Mouse (Mus musculus) kidney, embryonic 15.5 days (tissue): ENCODE results near the gene Smim22. TPM values are rescaled to one million over a fixed set of nuclear protein-coding genes. Genes with fewer than 3 reads are reported as not detected.

Experiments
- ATAC-seq: fragments of 200-750 bp; cut with Nextera tagmentation; replicated peaks from 2 replicates; pipeline ENCODE4 v1.8.0; 2017; ENCODE audit warnings: moderate TSS enrichment; ENCODE audit not compliant: low FRiP score
- H3K27ac ChIP-seq: fragments of 300-500 bp; sonication (generic); 2 replicates; pipeline ENCODE4 v1.5.1; 2015; ENCODE audit warnings: mild to moderate bottlenecking, inconsistent platforms
- H3K27me3 ChIP-seq: fragments of 300-500 bp; sonication (generic); 2 replicates; pipeline ENCODE4 v1.6.1; 2015; ENCODE audit warnings: inconsistent platforms
- H3K36me3 ChIP-seq: fragments of 300-500 bp; sonication (generic); 2 replicates; pipeline ENCODE4 v1.6.1; 2015; ENCODE audit warnings: inconsistent platforms
- H3K4me1 ChIP-seq: fragments of 300-500 bp; sonication (generic); 2 replicates; pipeline ENCODE4 v1.6.1; 2015; ENCODE audit warnings: inconsistent platforms
- H3K4me2 ChIP-seq: fragments of 300-500 bp; sonication (generic); 2 replicates; pipeline ENCODE4 v1.6.1; 2015; ENCODE audit warnings: moderate library complexity, mild to moderate bottlenecking, inconsistent platforms
- H3K4me3 ChIP-seq: fragments of 300-500 bp; sonication (generic); replicated peaks from 2 replicates; pipeline ENCODE4 v1.5.1; 2015; ENCODE audit warnings: mild to moderate bottlenecking, inconsistent platforms
- H3K9ac ChIP-seq: fragments of 300-500 bp; sonication (generic); 2 replicates; pipeline ENCODE4 v1.6.1; 2015; ENCODE audit warnings: mild to moderate bottlenecking, inconsistent platforms
- H3K9me3 ChIP-seq: fragments of 300-500 bp; sonication (generic); replicated peaks from 2 replicates; pipeline ENCODE4 v1.6.1; 2016; ENCODE audit warnings: inconsistent platforms
- WGBS: fragments of 180-500 bp; shearing (Covaris S2); methylation state at CpG from one replicate; pipeline ENCODE4 v1.1.7; 2015; ENCODE audit warnings: mixed read lengths; 5-methylcytosine and 5-hydroxymethylcytosine counted together
- polyA plus RNA-seq: library from polyadenylated mRNA; unstranded; fragments of >200 nt; fragmentation: Nextera tagmentation; extraction: Ambion mirVana; gene quantifications from 2 replicates; pipeline ENCODE4 v1.2.1, GENCODE M21; 2015

Smim22 gene
- polyA plus RNA-seq, 1 experiment from 2014 or later = 11.2 TPM

DNA sequence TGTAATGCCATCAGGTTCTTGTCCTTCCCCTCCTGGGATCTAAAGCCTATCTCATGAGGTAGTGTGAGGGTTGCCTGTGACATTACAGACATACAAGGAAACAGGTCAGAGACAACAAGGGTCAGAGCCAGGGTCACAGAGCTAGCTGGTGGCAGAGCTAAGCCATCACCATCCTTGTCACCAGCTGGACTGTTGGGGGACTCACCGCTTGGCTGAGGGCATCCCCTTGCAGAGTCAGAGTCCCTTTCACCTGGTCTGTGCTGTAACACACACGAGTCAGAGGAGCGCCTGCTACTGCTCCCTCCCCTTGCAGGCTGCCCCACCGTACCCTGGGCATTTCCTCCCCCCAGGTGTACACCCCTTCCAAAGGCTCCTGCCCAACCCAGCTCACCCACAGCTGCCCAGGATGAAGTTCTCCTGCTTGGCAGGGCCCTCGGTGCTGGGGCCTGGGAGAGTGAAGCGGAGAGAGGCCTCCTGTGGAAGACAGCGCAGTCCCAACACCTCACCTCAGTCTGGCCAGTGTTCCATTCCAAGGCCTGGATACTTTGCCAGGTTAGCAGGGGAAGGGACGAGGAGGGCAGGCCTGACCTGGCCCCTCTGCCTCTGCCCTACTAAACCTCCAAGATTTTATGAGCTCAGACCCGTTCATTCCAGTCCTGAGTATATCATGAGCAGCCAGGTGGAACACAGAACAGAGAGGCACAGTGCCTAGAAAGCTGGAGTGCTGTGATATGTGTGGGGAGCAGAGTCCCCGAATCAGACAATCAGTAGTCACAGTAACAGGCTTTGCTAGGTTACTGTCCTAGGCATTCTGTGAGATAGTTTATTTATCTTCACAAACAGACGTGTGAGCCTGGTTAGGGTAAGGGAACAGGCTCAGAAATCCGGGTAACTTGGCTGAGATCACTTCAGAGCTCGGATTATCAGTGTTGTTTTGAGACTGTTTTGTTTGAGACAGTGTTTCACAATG is 5.2 kb downstream of the Smim22 start:
- Histone ChIP-seq H3K4me1 (peaks cover 20% of the 10 kb centered on the region), H3K4me3 (peak overlapping the region; percentile 82), H3K27ac (peak overlapping the region; percentile 76), H3K27me3 (no peaks in the 10 kb centered on the region), H3K4me2 (peak overlapping the region; percentile 77), H3K9ac (peak overlapping the region; percentile 64), H3K9me3 (no peaks in the 10 kb centered on the region), H3K36me3 (peaks cover 34% of the 10 kb centered on the region)
- WGBS = 41% methylated on average over 13 of the region's 13 CpGs
- ATAC-seq = peak; percentile 17; the same call in 1 of the 2 replicates

GRCm38 (mm10) chr16:5013054-5013838 is 6.2 kb downstream of the Smim22 start, which contains the start of gene Rogdi:
TSS of gene Rogdi (minus strand) at chr16:5013553.
- peaks cover 20% of the 10 kb centered on the region for H3K4me1 ChIP-seq
- WGBS = under 1% methylated on average over 60 of the region's 63 CpGs
- no peaks in the 10 kb centered on the region for H3K27me3 ChIP-seq
- H3K4me2 ChIP-seq = peak within 1 kb of the TSS; percentile 77
- H3K9ac ChIP-seq = peak within 1 kb of the TSS; percentile 64
- peak within 1 kb of the TSS; percentile 82 for H3K4me3 ChIP-seq
- peak within 1 kb of the TSS; percentile 76 for H3K27ac ChIP-seq
- ATAC-seq = peak; percentile 99
- H3K9me3 ChIP-seq = no peaks in the 10 kb centered on the region
- peaks cover 44% of the 10 kb centered on the region for H3K36me3 ChIP-seq

DNA sequence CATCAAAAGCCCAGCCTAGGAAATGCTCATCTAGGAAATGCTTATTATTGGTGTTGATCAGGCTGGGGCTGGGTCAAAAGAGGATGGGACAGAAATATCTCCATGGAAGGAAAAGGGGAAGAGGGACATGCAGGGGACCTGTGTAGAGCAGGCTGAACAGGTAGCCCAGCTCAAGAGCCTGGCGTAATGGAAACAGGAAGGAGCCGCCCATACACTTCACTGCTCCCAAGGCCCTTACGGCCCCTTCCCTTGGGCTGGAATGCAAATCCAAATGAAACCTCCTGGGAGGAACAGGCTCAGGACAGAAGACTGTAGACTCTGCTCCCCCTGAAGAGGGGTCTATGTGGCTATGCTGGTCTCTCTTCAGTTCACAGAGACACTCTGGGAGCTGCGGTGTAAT is 7.5 kb downstream of the Smim22 start:
- Histone ChIP-seq H3K4me2 (no peak overlapping the region), H3K9ac (no peak overlapping the region), H3K27ac (peak overlapping the region; percentile 10; the same call in 1 of the 2 replicates), H3K9me3 (no peaks in the 10 kb centered on the region), H3K36me3 (peaks cover 57% of the 10 kb centered on the region), H3K4me3 (no peak overlapping the region), H3K4me1 (peaks cover 20% of the 10 kb centered on the region), H3K27me3 (no peaks in the 10 kb centered on the region)
- WGBS = 87% methylated on average over 4 of the region's 4 CpGs
- ATAC-seq = no peak

DNA sequence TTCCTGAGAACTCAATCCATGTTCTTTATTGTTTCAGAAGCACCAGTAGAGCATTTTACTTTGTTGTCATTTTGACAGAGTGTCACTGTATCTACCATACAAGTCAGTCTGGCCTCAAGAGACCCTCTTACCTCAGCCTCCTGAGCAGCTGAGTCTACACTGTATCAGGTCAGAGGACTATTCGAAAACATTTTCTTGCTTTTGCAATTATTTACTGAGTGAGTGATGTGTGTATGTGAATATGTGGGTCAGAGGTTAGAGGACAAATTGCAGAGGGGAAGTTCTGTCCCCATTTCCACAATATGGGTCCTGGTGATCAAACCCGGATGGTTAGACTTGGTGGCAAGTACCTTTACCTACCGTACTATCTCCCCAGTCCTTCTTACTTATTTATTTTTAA is 16.9 kb downstream of the Smim22 start:
- no peaks in the 10 kb centered on the region for H3K9me3 ChIP-seq
- 94% methylated on average over 3 of the region's 3 CpGs for WGBS
- no peak for ATAC-seq
- no peaks in the 10 kb centered on the region for H3K27me3 ChIP-seq
- H3K9ac ChIP-seq = no peak overlapping the region
- peaks cover 99% of the 10 kb centered on the region for H3K36me3 ChIP-seq
- H3K27ac ChIP-seq = no peak overlapping the region
- H3K4me1 ChIP-seq = no peaks in the 10 kb centered on the region
- H3K4me3 ChIP-seq = no peak overlapping the region
- H3K4me2 ChIP-seq = no peak overlapping the region

DNA sequence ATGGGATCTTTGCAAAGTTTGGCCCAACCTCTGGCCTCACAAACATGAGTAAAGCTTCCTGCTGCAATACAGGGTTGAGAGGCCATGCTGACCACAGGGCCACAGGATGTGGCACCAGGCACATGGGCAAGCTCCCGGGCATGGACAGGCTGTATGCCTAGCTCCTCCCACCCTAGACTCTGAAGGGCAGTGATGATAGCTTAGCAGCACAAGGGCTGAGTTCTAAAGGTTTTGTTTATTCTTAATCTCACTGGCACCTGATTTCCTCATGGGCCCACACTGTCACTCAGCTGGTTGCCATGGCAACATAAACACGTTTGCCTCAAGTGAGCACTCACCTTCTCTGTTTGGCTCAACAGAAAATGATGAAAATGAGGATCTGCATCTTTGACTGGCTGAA is 22.8 kb downstream of the Smim22 start:
- H3K27ac ChIP-seq = no peak overlapping the region
- no peak for ATAC-seq

DNA sequence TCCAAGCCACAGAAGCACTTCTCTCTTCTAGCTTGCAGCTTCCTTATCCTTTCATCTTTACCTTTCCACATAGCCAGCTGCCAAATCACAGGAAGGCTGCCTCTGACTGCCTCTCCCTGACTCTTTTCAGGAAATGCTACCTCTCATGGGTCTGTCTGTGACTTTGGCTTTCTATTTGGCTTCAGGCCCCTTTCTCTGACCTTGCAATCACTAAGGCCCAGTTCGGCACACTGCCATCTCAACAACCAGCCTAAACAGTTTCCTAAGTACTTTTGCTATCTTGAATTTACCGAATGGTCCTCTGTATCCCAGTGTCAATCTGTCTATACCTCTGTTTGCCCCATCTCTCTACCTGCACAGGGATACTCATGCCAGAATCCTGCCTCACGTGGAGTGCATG is 28.5 kb downstream of the Smim22 start:
- Histone ChIP-seq H3K9ac (no peak overlapping the region), H3K27ac (no peak overlapping the region), H3K4me3 (no peak overlapping the region), H3K36me3 (peaks cover 99% of the 10 kb centered on the region), H3K4me2 (no peak overlapping the region), H3K9me3 (no peaks in the 10 kb centered on the region), H3K4me1 (no peaks in the 10 kb centered on the region), H3K27me3 (no peaks in the 10 kb centered on the region)
- no peak for ATAC-seq
- 94% methylated on average over 3 of the region's 3 CpGs for WGBS

More for the DNA sequence above, 22.8 kb downstream of the Smim22 start:
- Histone ChIP-seq H3K36me3 (peaks cover 99% of the 10 kb centered on the region), H3K4me3 (no peak overlapping the region), H3K27me3 (no peaks in the 10 kb centered on the region), H3K4me2 (no peak overlapping the region), H3K9ac (no peak overlapping the region), H3K4me1 (no peaks in the 10 kb centered on the region), H3K9me3 (no peaks in the 10 kb centered on the region)
- 71% methylated on average over 2 of the region's 2 CpGs for WGBS

- Histone ChIP-seq H3K27ac (no peak overlapping the region), H3K4me2 (no peak overlapping the region), H3K9ac (no peak overlapping the region), H3K4me3 (no peak overlapping the region), H3K4me1 (no peaks in the 10 kb centered on the region), H3K27me3 (no peaks in the 10 kb centered on the region), H3K36me3 (peaks cover 99% of the 10 kb centered on the region), H3K9me3 (no peaks in the 10 kb centered on the region)
- ATAC-seq = no peak
- WGBS = 83% methylated on average over 5 of the region's 5 CpGs
Measured at GRCm38 (mm10) chr16:5036649-5037234, 29.7 kb downstream of the Smim22 start.

DNA sequence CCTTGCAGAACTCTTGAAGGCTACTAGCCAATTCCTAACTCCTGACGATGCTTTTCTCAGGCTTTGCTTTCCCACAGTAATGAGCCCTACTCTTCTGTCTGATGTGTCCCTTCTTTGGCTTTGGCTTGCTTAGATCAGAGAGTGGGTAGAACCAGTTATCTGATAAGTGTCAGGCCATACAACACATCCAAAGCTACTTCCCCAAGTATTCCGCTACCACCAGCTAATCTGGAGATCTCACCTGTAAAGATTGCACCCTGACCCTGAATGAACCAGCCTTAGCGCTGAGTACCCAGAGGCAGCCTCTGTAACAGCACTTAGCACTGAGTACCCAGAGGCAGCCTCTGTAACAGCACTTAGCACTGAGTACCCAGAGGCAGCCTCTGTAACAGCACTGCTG is 38.2 kb downstream of the Smim22 start:
- Histone ChIP-seq H3K4me2 (no peak overlapping the region), H3K36me3 (peaks cover 74% of the 10 kb centered on the region)
- WGBS = over 99% methylated on average over 3 of the region's 3 CpGs

DNA sequence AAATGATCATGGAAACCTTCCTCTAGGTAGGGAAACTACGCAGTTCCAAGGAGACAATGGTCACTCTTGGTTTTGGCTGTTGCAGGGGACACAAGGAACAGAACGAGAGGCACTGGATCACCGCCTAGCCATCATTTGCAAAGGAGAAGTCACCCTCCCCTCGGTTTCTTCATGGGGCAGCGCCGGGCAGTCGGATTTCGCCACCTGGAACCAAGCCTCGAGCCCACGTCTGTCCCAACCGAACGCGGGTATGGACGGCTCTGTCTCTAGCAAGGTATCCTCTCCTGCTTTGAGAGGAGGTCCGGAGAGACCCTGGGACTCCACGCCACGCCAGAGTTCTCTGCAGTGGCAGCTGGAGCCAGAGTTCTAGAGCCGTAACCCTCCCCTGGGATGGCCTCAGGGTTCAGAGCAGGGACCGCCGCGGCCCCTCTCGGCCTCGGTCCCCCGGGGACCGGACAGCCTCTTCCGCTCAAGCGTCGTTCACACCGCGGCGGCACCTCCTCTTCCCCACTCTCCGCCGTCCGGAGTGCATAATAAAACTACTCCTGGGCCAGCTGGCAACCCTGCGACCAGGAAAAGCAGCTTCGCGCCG is 42.2 kb downstream of the Smim22 start:
- peak overlapping the region; percentile 91 for H3K9ac ChIP-seq
- H3K4me3 ChIP-seq = peak overlapping the region; percentile 99
- peaks cover 24% of the 10 kb centered on the region for H3K4me1 ChIP-seq
- peaks cover 51% of the 10 kb centered on the region for H3K36me3 ChIP-seq
- peak; percentile 61 for ATAC-seq
- no peaks in the 10 kb centered on the region for H3K9me3 ChIP-seq
- H3K4me2 ChIP-seq = peak overlapping the region; percentile 71
- no peaks in the 10 kb centered on the region for H3K27me3 ChIP-seq
- WGBS = under 1% methylated on average over 38 of the region's 38 CpGs
- peak overlapping the region; percentile 99 for H3K27ac ChIP-seq

More for the DNA sequence above, 38.2 kb downstream of the Smim22 start:
- Histone ChIP-seq H3K9ac (no peak overlapping the region), H3K4me3 (no peak overlapping the region), H3K27ac (no peak overlapping the region), H3K9me3 (no peaks in the 10 kb centered on the region), H3K4me1 (peaks cover 15% of the 10 kb centered on the region), H3K27me3 (no peaks in the 10 kb centered on the region)
- no peak for ATAC-seq

DNA sequence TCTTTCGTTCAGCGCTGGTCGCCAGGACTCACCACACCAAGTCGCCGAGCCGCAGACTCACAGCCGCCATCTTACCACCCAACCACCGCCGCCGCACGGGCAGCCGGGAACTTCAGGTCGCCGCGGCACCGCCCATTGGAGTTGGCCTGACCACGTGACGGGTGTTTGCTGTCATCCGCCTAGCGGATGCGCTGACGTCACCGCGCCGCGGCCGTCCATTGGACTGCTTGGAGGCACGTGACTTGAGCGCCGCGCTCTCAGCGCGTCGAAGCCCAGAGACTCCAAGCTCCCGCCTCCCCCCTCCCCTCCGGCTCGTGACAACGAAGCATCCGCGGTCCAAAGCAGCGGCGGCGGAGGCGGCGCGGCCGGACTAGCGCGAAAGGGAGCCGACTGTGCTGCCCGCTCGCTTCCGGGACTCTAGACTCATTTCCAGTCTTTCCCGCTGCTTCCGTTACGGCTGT is 42.7 kb downstream of the Smim22 start, which contains the start of the genes Glyr1 and Ubn1:
Gene Glyr1, minus strand, starts transcription at position 90 of the 461 bp plus-strand sequence.
Gene Ubn1, plus strand, starts transcription at position 284 of the 461 bp plus-strand sequence.
- WGBS = 0% methylated on average over 56 of the region's 56 CpGs
- Histone ChIP-seq H3K4me2 (peak within 1 kb of the TSS; percentile 73), H3K9ac (peak within 1 kb of the TSS; percentile 91), H3K9me3 (no peaks in the 10 kb centered on the region), H3K36me3 (peaks cover 49% of the 10 kb centered on the region), H3K4me3 (peak within 1 kb of the TSS; percentile 99), H3K4me1 (peaks cover 24% of the 10 kb centered on the region), H3K27me3 (no peaks in the 10 kb centered on the region), H3K27ac (peak within 1 kb of the TSS; percentile 99)
- peak; percentile 99 for ATAC-seq
